ENCODE assay signal across 29 mouse cellular contexts in genomic region chr1:93229626-93230025, GRCm38 (mm10). TPM values are rescaled to one million over a fixed set of nuclear protein-coding genes. Genes with fewer than 3 reads are reported as not detected.
DNase-seq lines count a peak whose midpoint lies in the region; ATAC-seq and TF ChIP-seq lines count a peak whose summit lies in the region.
"Had no signal": no experiment of that assay in that cellular context is flagged by ENCODE, and none has a peak within 500 bp of the region (broad histone marks: within the 10 kb centered on the region; RNA-seq: fewer than 3 reads in every experiment).

No protein-coding gene starts in this region.

- H3K9ac ChIP-seq in kidney, embryonic 16.5 days (replicated peaks; ENCODE audit: low read length) = no peak overlapping the region
- H3K9ac ChIP-seq: forebrain, embryonic 12.5 days; forebrain, postnatal 0 days; heart, embryonic 15.5 days; limb, embryonic 13.5 days; lung, embryonic 15.5 days; neural tube, embryonic 12.5 days had no signal

- H3K27me3 ChIP-seq in kidney, adult 2 months (replicated peaks; ENCODE audit: control insufficient read depth, insufficient read depth, low read length) = no peaks in the 10 kb centered on the region
- no peaks in the 10 kb centered on the region for H3K27me3 ChIP-seq in kidney, embryonic 16.5 days (ENCODE audit: insufficient read depth, low read length)
- H3K27me3 ChIP-seq: limb, embryonic 13.5 days; lung, embryonic 15.5 days had no signal

- H3K36me3 ChIP-seq in kidney, adult 2 months (ENCODE audit: control insufficient read depth, insufficient read depth, low read length) = no peaks in the 10 kb centered on the region
- no peaks in the 10 kb centered on the region for H3K36me3 ChIP-seq in kidney, embryonic 16.5 days (ENCODE audit: insufficient read depth, low read length)
- H3K36me3 ChIP-seq: forebrain, embryonic 12.5 days; heart, embryonic 10.5 days; heart, embryonic 15.5 days; limb, embryonic 13.5 days; lung, embryonic 15.5 days; midbrain, embryonic 10.5 days; neural tube, embryonic 12.5 days had no signal

- peaks cover 6% of the 10 kb centered on the region; the same call in 1 of the 2 replicates for H3K4me1 ChIP-seq in kidney, adult 2 months (ENCODE audit: control insufficient read depth, insufficient read depth, low read length)
- peaks cover 23% of the 10 kb centered on the region for H3K4me1 ChIP-seq in kidney, embryonic 16.5 days (ENCODE audit: insufficient read depth, low read length)
- H3K4me1 ChIP-seq: midbrain, embryonic 10.5 days had no signal

- WGBS in kidney, adult 2 months = 81% methylated on average over 4 of the region's 4 CpGs
- 71% methylated on average over 4 of the region's 4 CpGs for WGBS in kidney, embryonic 16.5 days

- TF ChIP-seq CTCF in kidney, adult 2 months (conservative IDR thresholded peaks at IDR 0.05; ENCODE audit: insufficient read depth, insufficient read length, low read depth, low read length) = no peak

- no peak overlapping the region for H3K4me3 ChIP-seq in kidney, adult 2 months (ENCODE audit: insufficient read depth, low read depth, low read length)
- no peak overlapping the region for H3K4me3 ChIP-seq in kidney, embryonic 16.5 days (ENCODE audit: low read length)
- H3K4me3 ChIP-seq: erythroblast, embryonic 14.5 days; forebrain, embryonic 12.5 days; heart, embryonic 10.5 days; heart, embryonic 15.5 days; limb, embryonic 13.5 days; lung, embryonic 15.5 days; midbrain, embryonic 10.5 days; myocyte; neural tube, embryonic 12.5 days had no signal

- ATAC-seq in kidney, embryonic 16.5 days (ENCODE audit: low FRiP score, low TSS enrichment) = no peak
- ATAC-seq: forebrain, postnatal 0 days; intestine, embryonic 16.5 days; midbrain, embryonic 16.5 days had no signal

- H3K27ac ChIP-seq in kidney, adult 2 months (ENCODE audit: insufficient read depth, low read depth, low read length) = 0 out of 2 replicates have a peak overlapping the region, but pooled peaks have one; percentile 29
- H3K27ac ChIP-seq in kidney, embryonic 16.5 days (ENCODE audit: low read length) = no peak overlapping the region
- H3K27ac ChIP-seq: forebrain, embryonic 12.5 days; heart, embryonic 10.5 days; heart, embryonic 15.5 days; limb, embryonic 13.5 days; lung, embryonic 15.5 days; midbrain, embryonic 10.5 days; neural tube, embryonic 12.5 days; stomach, postnatal 0 days had no signal

- no peaks in the 10 kb centered on the region for H3K9me3 ChIP-seq in kidney, embryonic 16.5 days (ENCODE audit: low read length)
- H3K9me3 ChIP-seq: forebrain, embryonic 12.5 days; heart, embryonic 10.5 days; heart, embryonic 15.5 days; limb, embryonic 13.5 days; lung, embryonic 15.5 days; midbrain, embryonic 10.5 days; neural tube, embryonic 12.5 days had no signal

- no peak overlapping the region for H3K4me2 ChIP-seq in kidney, embryonic 16.5 days (replicated peaks; ENCODE audit: low read depth, low read length)
- H3K4me2 ChIP-seq: forebrain, embryonic 12.5 days; heart, embryonic 15.5 days; limb, embryonic 13.5 days; liver, embryonic 11.5 days; lung, embryonic 15.5 days; neural tube, embryonic 12.5 days had no signal

- DNase-seq in adrenal gland, postnatal 14 days = peak; percentile 43
- DNase-seq in adrenal gland, postnatal 4 days (ENCODE audit: low spot score in 2 of 2) = no peak
- DNase-seq in kidney, adult 2 months = peak; percentile 45
- peak; percentile 55 for DNase-seq in NIH3T3 (ENCODE audit: low read depth)
- DNase-seq in ovary, adult 18-20 months (ENCODE audit: low spot score) = no peak
- DNase-seq in embryo, embryonic 10 days (ENCODE audit: low spot score) = no peak
- DNase-seq: B cell, adult 2 months; cerebellum, adult 8-10 months; forebrain, postnatal 0 days; gastrocnemius, postnatal 10 days; kidney, postnatal 14 days; layer of hippocampus, adult 9-11 months; right cerebral cortex, postnatal 4 days; thymus, adult 18-20 months; thymus, postnatal 4 days had no signal

- no peak for TF ChIP-seq POLR2A in kidney, adult 2 months (IDR thresholded peaks at IDR 0.05; ENCODE audit: low read depth, low read length)

RNA-seq across cellular contexts. Expression of gene Sned1, which starts 6.0 kb away (rescaled TPM):
- 22.5 and 23.2 TPM in 2 replicates for total RNA-seq in adrenal gland, postnatal 14 days (2021)
- 10 to 100 TPM; 27.0 to 28.8 TPM for total RNA-seq in adrenal gland, postnatal 4 days (2021)
- polyA plus RNA-seq in kidney, adult 2 months (2012; rRNA removed) = 8.8 and 10.0 TPM in 2 replicates
- 9.5 and 11.1 TPM in 2 replicates for polyA plus RNA-seq in kidney, embryonic 16.5 days (2015; fragmentation: Nextera tagmentation; extraction: Ambion mirVana)
- polyA plus RNA-seq: erythroblast, embryonic 14.5 days had no signal

Comparison
In these comparisons a context has a peak if more than half of its experiments do, and no peak if none do; other contexts are left out.
1. DNase-seq: peak in adrenal gland, postnatal 14 days (single experiment), kidney, adult 2 months (single experiment) and NIH3T3 (single experiment); none in adrenal gland, postnatal 4 days (0 of 2), ovary, adult 18-20 months (single experiment) and embryo, embryonic 10 days (single experiment).